ENCODE assay signal across 8 mouse cellular contexts in genomic region chr9:24774160-24774969, GRCm38 (mm10). TPM values are rescaled to one million over a fixed set of nuclear protein-coding genes. Genes with fewer than 3 reads are reported as not detected.
DNase-seq lines count a peak whose midpoint lies in the region; ATAC-seq lines count a peak whose summit lies in the region.

TSS of gene Tbx20 (minus strand) at chr9:24774303.

- H3K4me1 ChIP-seq in lung, embryonic 16.5 days (replicated peaks; ENCODE audit: control insufficient read depth, insufficient read depth, low read length) = peaks cover 14% of the 10 kb centered on the region
- peaks cover 29% of the 10 kb centered on the region for H3K4me1 ChIP-seq in forebrain, embryonic 13.5 days
- H3K4me1 ChIP-seq in hindbrain, embryonic 14.5 days (replicated peaks; ENCODE audit: control insufficient read depth, insufficient read depth, low read length) = peaks cover 11% of the 10 kb centered on the region; the same call in 1 of the 2 replicates
- H3K4me1 ChIP-seq in liver, embryonic 15.5 days (replicated peaks) = peaks cover 9% of the 10 kb centered on the region; the same call in 1 of the 2 replicates

- H3K27ac ChIP-seq in lung, embryonic 16.5 days (ENCODE audit: low read length) = no peak within 1 kb of the TSS
- no peak within 1 kb of the TSS for H3K27ac ChIP-seq in forebrain, embryonic 13.5 days
- H3K27ac ChIP-seq in hindbrain, embryonic 14.5 days = no peak within 1 kb of the TSS
- no peak within 1 kb of the TSS for H3K27ac ChIP-seq in liver, embryonic 15.5 days (replicated peaks)

- DNase-seq in lung, postnatal 25 days (ENCODE audit: low spot score) = no peak
- DNase-seq in hindbrain, embryonic 14.5 days (ENCODE audit: low spot score) = no peak
- DNase-seq in urinary bladder, postnatal 10 days (ENCODE audit: low spot score) = peak; percentile 49
- no peak for DNase-seq in right cerebral cortex, adult 18-20 months
- DNase-seq in cerebellum, adult 9-10 months = no peak

- peak within 1 kb of the TSS; percentile 50 for H3K4me2 ChIP-seq in lung, embryonic 16.5 days (ENCODE audit: low read depth, low read length)
- H3K4me2 ChIP-seq in forebrain, embryonic 13.5 days = peak within 1 kb of the TSS; percentile 54
- peak within 1 kb of the TSS; percentile 43 for H3K4me2 ChIP-seq in hindbrain, embryonic 14.5 days (replicated peaks)
- peak within 1 kb of the TSS; percentile 37 for H3K4me2 ChIP-seq in liver, embryonic 15.5 days

- H3K4me3 ChIP-seq in lung, embryonic 16.5 days (ENCODE audit: low read length) = peak within 1 kb of the TSS; percentile 44
- peak within 1 kb of the TSS; percentile 31 for H3K4me3 ChIP-seq in forebrain, embryonic 13.5 days
- peak within 1 kb of the TSS; percentile 22 for H3K4me3 ChIP-seq in hindbrain, embryonic 14.5 days (replicated peaks; ENCODE audit: low read length)
- H3K4me3 ChIP-seq in liver, embryonic 15.5 days (replicated peaks) = peak within 1 kb of the TSS; percentile 22

- no peaks in the 10 kb centered on the region for H3K36me3 ChIP-seq in lung, embryonic 16.5 days (ENCODE audit: control insufficient read depth, insufficient read depth, low read length)
- H3K36me3 ChIP-seq in forebrain, embryonic 13.5 days (ENCODE audit: poor library complexity, severe bottlenecking) = no peaks in the 10 kb centered on the region
- no peaks in the 10 kb centered on the region for H3K36me3 ChIP-seq in hindbrain, embryonic 14.5 days (replicated peaks; ENCODE audit: control insufficient read depth, insufficient read depth)
- no peaks in the 10 kb centered on the region for H3K36me3 ChIP-seq in liver, embryonic 15.5 days (replicated peaks)

- no peaks in the 10 kb centered on the region for H3K9me3 ChIP-seq in lung, embryonic 16.5 days (ENCODE audit: control insufficient read depth, low read length)
- no peaks in the 10 kb centered on the region for H3K9me3 ChIP-seq in forebrain, embryonic 13.5 days (replicated peaks)
- H3K9me3 ChIP-seq in hindbrain, embryonic 14.5 days (ENCODE audit: control insufficient read depth, low read length) = no peaks in the 10 kb centered on the region
- no peaks in the 10 kb centered on the region for H3K9me3 ChIP-seq in liver, embryonic 15.5 days (replicated peaks)

- H3K9ac ChIP-seq in lung, embryonic 16.5 days (ENCODE audit: low read length) = no peak within 1 kb of the TSS; the same call in 1 of the 2 replicates
- H3K9ac ChIP-seq in forebrain, embryonic 13.5 days = no peak within 1 kb of the TSS
- no peak within 1 kb of the TSS for H3K9ac ChIP-seq in hindbrain, embryonic 14.5 days
- no peak within 1 kb of the TSS for H3K9ac ChIP-seq in liver, embryonic 15.5 days

- ATAC-seq in lung, embryonic 16.5 days (ENCODE audit: low read depth) = peak; percentile 90
- peak; percentile 91 for ATAC-seq in forebrain, embryonic 13.5 days
- peak; percentile 75 for ATAC-seq in hindbrain, embryonic 14.5 days (ENCODE audit: low FRiP score)
- ATAC-seq in liver, embryonic 15.5 days (ENCODE audit: insufficient read depth) = peak; percentile 70

- under 1% methylated on average over 39 of the region's 40 CpGs for WGBS in lung, embryonic 16.5 days
- under 1% methylated on average over 38 of the region's 40 CpGs for WGBS in forebrain, embryonic 13.5 days
- WGBS in hindbrain, embryonic 14.5 days = under 1% methylated on average over 40 of the region's 40 CpGs
- under 1% methylated on average over 40 of the region's 40 CpGs for WGBS in liver, embryonic 15.5 days (ENCODE audit: insufficient replicate concordance)

- peaks cover 87% of the 10 kb centered on the region for H3K27me3 ChIP-seq in lung, embryonic 16.5 days (ENCODE audit: control insufficient read depth, insufficient read depth, low read depth, low read length)
- H3K27me3 ChIP-seq in forebrain, embryonic 13.5 days = peaks cover 98% of the 10 kb centered on the region
- peaks cover 99% of the 10 kb centered on the region for H3K27me3 ChIP-seq in hindbrain, embryonic 14.5 days (ENCODE audit: control insufficient read depth, insufficient read depth, low read length)
- peaks cover 99% of the 10 kb centered on the region for H3K27me3 ChIP-seq in liver, embryonic 15.5 days

RNA-seq across cellular contexts. Expression of gene Tbx20, which starts in this region (rescaled TPM):
- polyA plus RNA-seq in lung, embryonic 16.5 days (2015; fragmentation: Nextera tagmentation; extraction: Ambion mirVana) = 2.3 and 4.5 TPM in 2 replicates
- polyA plus RNA-seq in forebrain, embryonic 13.5 days (2015; fragmentation: Nextera tagmentation; extraction: Ambion mirVana) = 0.01 and 0.30 TPM in 2 replicates
- 0.74 and 1.8 TPM in 2 replicates for polyA plus RNA-seq in hindbrain, embryonic 14.5 days (2014; fragmentation: Nextera tagmentation; extraction: Ambion mirVana)
- 0.38 and 0.61 TPM in 2 replicates for polyA plus RNA-seq in liver, embryonic 15.5 days (2015; fragmentation: Nextera tagmentation; extraction: Ambion mirVana)

Comparison
In these comparisons a context has a peak if more than half of its experiments do, and no peak if none do; other contexts are left out.
1. Peak in ATAC-seq, H3K4me3 ChIP-seq and H3K4me2 ChIP-seq in forebrain, embryonic 13.5 days; RNA of the gene not detected or under 1 TPM.
2. Peak in ATAC-seq, H3K4me3 ChIP-seq and H3K4me2 ChIP-seq in liver, embryonic 15.5 days; RNA of the gene not detected or under 1 TPM.